Mouse (Mus musculus) spleen, postnatal 36 days (tissue): ENCODE data around the gene Gm17409.

Source experiments
- DNase-seq, 2 experiments: peaks; one replicate each; pipeline ENCODE4 v3.0.0; 2022; ENCODE audit warnings: low spot score in 2 of 2, mixed read lengths in 1 of 2

Gm17409 gene

GRCm38 (mm10) chr2:58469816-58470215 is at the start of gene Gm17409:
Gene Gm17409 (plus strand): TSS chr2:58470116.
- no peak for DNase-seq

GRCm38 (mm10) chr2:58423319-58423718 is 46.6 kb upstream of the Gm17409 start:
- peak; percentile 29 to 47 for DNase-seq

GRCm38 (mm10) chr2:58425436-58426004 is 44.4 kb upstream of the Gm17409 start:
- DNase-seq: no peak

GRCm38 (mm10) chr2:58432211-58432610 is 37.7 kb upstream of the Gm17409 start:
- DNase-seq: no peak

GRCm38 (mm10) chr2:58433317-58433716 is 36.6 kb upstream of the Gm17409 start:
- no peak for DNase-seq

GRCm38 (mm10) chr2:58434438-58434837 is 35.5 kb upstream of the Gm17409 start:
- no peak for DNase-seq

- DNase-seq: no peak
Measured at GRCm38 (mm10) chr2:58435507-58435906, 34.4 kb upstream of the Gm17409 start.

GRCm38 (mm10) chr2:58436911-58437310 is 33.0 kb upstream of the Gm17409 start:
- DNase-seq: no peak

- no peak for DNase-seq
Measured at GRCm38 (mm10) chr2:58443163-58443562, 26.8 kb upstream of the Gm17409 start.

- DNase-seq: no peak
Measured at GRCm38 (mm10) chr2:58447001-58447400, 22.9 kb upstream of the Gm17409 start.

- DNase-seq: no peak
Measured at GRCm38 (mm10) chr2:58454095-58454865, 15.6 kb upstream of the Gm17409 start.

GRCm38 (mm10) chr2:58456843-58457487 is 13.0 kb upstream of the Gm17409 start:
- DNase-seq: no peak

- DNase-seq: no peak
Measured at GRCm38 (mm10) chr2:58457488-58457865, 12.4 kb upstream of the Gm17409 start.

GRCm38 (mm10) chr2:58458820-58459371 is 11.0 kb upstream of the Gm17409 start:
- DNase-seq: no peak

GRCm38 (mm10) chr2:58470290-58470689 is 374 bp downstream of the Gm17409 start:
- peak in 1 of 2 experiments; percentile 8 for DNase-seq

- no peak for DNase-seq
Measured at GRCm38 (mm10) chr2:58475578-58475977, 5.7 kb downstream of the Gm17409 start.

- peak; percentile 10 to 31 for DNase-seq
Measured at GRCm38 (mm10) chr2:58476956-58477715, 7.2 kb downstream of the Gm17409 start.

- DNase-seq: no peak
Measured at GRCm38 (mm10) chr2:58478144-58478543, 8.2 kb downstream of the Gm17409 start.

GRCm38 (mm10) chr2:58479536-58479935 is 9.6 kb downstream of the Gm17409 start:
- no peak for DNase-seq

- no peak for DNase-seq
Measured at GRCm38 (mm10) chr2:58480764-58481163, 10.8 kb downstream of the Gm17409 start.

- DNase-seq: no peak
Measured at GRCm38 (mm10) chr2:58481450-58482100, 11.7 kb downstream of the Gm17409 start.
